Mouse (Mus musculus) kidney, adult 2 months (tissue): ENCODE measurements at regions not wholly inside any gene's neighbourhood (a gene's known extent, or its start where the extent isn't known, plus 50 kb on each side); places are given as distances from the start of the nearest gene placed in this dataset.

Experiments used
- DNase-seq: peaks from one replicate; pipeline ENCODE4 v3.0.0; 2021
- H3K27ac ChIP-seq: fragments of 200-500 bp; 2 replicates; pipeline ENCODE4 v1.5.1; 2012; ENCODE audit warnings: low read depth, low read length, control low read depth, inconsistent platforms; ENCODE audit not compliant: insufficient read depth
- H3K27me3 ChIP-seq: fragments of 200-500 bp; replicated peaks from 2 replicates; pipeline ENCODE4 v1.6.1; 2012; ENCODE audit warnings: mild to moderate bottlenecking, moderate library complexity, low read length, inconsistent platforms; ENCODE audit not compliant: control insufficient read depth, insufficient read depth
- H3K36me3 ChIP-seq: fragments of 200-500 bp; 2 replicates; pipeline ENCODE4 v1.6.1; 2012; ENCODE audit warnings: mild to moderate bottlenecking, moderate library complexity, low read length, inconsistent platforms; ENCODE audit not compliant: control insufficient read depth, insufficient read depth
- H3K4me1 ChIP-seq: fragments of 200-500 bp; 2 replicates; pipeline ENCODE4 v1.6.1; 2011; ENCODE audit warnings: low read length; ENCODE audit not compliant: control insufficient read depth, insufficient read depth
- H3K4me3 ChIP-seq: fragments of 200-500 bp; 2 replicates; pipeline ENCODE4 v1.5.1; 2011; ENCODE audit warnings: mild to moderate bottlenecking, low read depth, low read length, control low read depth; ENCODE audit not compliant: insufficient read depth
- CTCF ChIP-seq: fragments of 200-500 bp; conservative IDR thresholded peaks from 2 replicates; pipeline ENCODE4 v1.5.1; 2011; ENCODE audit warnings: low read depth, mild to moderate bottlenecking, control low read depth, low read length, moderate library complexity, mixed read lengths; ENCODE audit not compliant: insufficient read depth, insufficient read length
- POLR2A ChIP-seq: fragments of 200-500 bp; IDR thresholded peaks from one replicate; pipeline ENCODE4 v1.6.1; 2011; ENCODE audit warnings: low read depth, low read length, control low read depth
- whole genome bisulfite sequencing: fragments of 180-500 bp; shearing (Covaris S2); methylation state at CpG from one replicate; pipeline ENCODE4 v1.1.7; 2018; 5-methylcytosine and 5-hydroxymethylcytosine counted together

DNA sequence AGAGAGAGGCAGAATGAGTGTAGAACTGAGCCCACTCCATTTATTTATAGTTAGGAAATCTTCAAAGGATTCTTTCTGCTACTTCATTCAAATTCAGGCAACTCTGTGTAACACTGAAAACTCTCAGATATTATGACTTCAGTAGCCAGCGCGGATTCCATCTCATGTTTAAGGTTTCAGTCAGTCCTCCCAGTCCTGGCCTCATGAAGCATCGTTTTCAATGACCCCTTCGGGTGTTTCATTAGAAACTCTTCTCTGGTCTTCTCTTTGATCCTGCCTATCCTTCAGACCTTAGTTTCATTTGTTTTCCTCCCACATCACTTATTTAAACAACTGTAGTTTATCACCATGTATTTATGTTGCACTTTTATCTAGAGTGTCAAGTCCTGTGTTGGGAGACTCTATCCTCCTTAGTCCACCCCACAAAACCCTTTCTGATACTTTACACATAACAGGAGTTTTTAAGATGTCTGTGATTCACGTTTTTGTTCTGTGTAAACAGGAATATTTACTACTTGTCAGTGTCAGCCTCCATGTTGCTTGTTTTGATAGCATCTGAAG, 447.7 kb upstream of the Jag1 start:
- no peaks in the 10 kb centered on the region for H3K27me3 ChIP-seq
- DNase-seq = no peak
- no peaks in the 10 kb centered on the region for H3K4me1 ChIP-seq
- no peak overlapping the region for H3K27ac ChIP-seq
- WGBS = 50% methylated on average over 5 of the region's 5 CpGs
- TF ChIP-seq CTCF = no peak
- H3K36me3 ChIP-seq = no peaks in the 10 kb centered on the region
- no peak overlapping the region for H3K4me3 ChIP-seq

GRCm38 (mm10) chr2:137560366-137560765, 443.9 kb upstream of the Jag1 start:
- Histone ChIP-seq H3K4me3 (no peak overlapping the region), H3K27me3 (no peaks in the 10 kb centered on the region), H3K27ac (no peak overlapping the region), H3K36me3 (no peaks in the 10 kb centered on the region), H3K4me1 (no peaks in the 10 kb centered on the region)
- no peak for TF ChIP-seq CTCF
- no peak for TF ChIP-seq POLR2A
- DNase-seq = no peak
- 74% methylated on average over 4 of the region's 4 CpGs for WGBS

DNA sequence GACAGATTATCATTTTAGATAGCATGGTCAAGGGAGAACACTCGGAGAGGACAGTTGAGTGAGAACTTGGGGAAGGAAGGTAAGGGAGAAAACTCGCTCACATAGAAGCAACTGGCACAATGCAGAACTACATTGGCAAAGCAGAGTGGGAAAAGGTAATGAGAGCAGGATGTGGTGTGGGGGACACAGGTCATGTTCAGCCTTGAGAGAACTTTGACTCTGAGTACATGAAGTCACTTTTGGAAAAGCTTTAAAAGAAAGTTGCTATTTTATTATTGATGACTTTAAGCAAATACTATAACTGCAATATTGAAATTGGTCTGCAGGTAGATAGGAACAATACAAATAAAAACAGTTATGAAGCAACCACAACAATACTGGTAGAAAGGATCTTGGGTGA, 437.4 kb upstream of the Jag1 start:
- DNase-seq = no peak
- no peaks in the 10 kb centered on the region for H3K27me3 ChIP-seq
- WGBS = 87% methylated on average over 2 of the region's 2 CpGs
- TF ChIP-seq POLR2A (no peak), CTCF (no peak)
- no peak overlapping the region for H3K27ac ChIP-seq
- H3K36me3 ChIP-seq = no peaks in the 10 kb centered on the region
- H3K4me1 ChIP-seq = no peaks in the 10 kb centered on the region
- no peak overlapping the region for H3K4me3 ChIP-seq

DNA sequence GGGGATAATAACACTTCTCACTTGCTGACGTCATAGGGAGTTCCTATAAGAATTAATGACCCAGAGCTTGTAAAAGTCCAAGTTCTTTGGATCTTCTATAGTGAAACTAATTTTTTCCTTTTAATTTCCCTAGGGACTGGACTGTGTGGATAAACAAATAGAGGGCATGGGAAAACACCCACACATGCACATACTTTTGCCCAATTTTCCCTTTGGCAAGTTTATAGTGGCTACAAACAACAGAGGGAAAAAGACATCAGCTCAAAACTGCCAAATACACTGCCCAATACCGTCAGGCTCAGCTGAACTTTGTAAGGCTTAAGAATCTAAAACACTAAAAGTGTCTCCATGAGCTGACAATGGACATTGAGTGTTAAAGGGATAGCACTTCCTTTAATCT, 420.1 kb upstream of the Jag1 start:
- WGBS = 32% methylated on average over 2 of the region's 2 CpGs
- H3K27me3 ChIP-seq = no peaks in the 10 kb centered on the region
- no peaks in the 10 kb centered on the region for H3K36me3 ChIP-seq
- TF ChIP-seq POLR2A (no peak), CTCF (no peak)
- no peaks in the 10 kb centered on the region for H3K4me1 ChIP-seq
- H3K4me3 ChIP-seq = no peak overlapping the region
- no peak for DNase-seq
- no peak overlapping the region for H3K27ac ChIP-seq

DNA sequence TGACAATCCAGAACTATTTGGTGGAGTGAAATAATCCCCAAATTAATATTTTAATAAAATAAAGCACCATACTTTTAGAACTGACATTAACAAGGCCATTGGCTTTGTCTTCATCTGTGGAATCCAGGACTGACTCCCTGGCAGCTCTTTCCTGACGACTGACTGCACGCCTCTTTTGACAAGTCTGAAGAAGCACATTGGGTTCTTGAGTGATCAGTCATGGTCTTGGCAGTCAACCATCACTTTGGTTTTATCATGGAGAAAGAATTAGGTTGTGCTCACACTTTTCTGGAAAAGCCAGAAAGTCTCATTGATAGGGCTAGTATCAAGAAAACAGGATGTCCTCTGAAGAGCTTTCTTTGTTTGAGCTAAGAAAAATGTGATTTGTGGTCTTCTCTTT, 399.8 kb upstream of the Jag1 start:
- DNase-seq = no peak
- WGBS = 89% methylated on average over 2 of the region's 2 CpGs
- TF ChIP-seq CTCF (no peak), POLR2A (no peak)

DNA sequence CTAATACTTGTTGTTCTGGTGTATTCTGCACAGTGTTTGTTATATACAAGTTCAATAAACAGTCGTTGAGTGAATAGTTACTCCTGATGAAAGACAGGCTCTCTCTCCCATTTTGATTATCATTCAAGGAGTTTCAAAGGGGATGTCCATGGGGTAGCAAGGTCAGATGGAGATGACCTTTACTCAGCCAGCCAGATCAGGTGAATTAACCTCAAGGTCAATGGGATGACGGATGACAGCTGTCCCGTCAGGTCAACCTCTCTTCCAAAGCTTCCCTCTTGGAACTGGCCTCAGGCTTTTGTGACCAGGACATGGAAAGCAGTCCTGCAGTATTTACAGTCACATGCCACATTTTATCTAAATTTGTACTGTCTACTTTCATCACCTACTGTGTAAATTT, 398.6 kb upstream of the Jag1 start:
- H3K27ac ChIP-seq = no peak overlapping the region
- no peaks in the 10 kb centered on the region for H3K27me3 ChIP-seq
- H3K4me3 ChIP-seq = no peak overlapping the region
- no peaks in the 10 kb centered on the region for H3K36me3 ChIP-seq
- no peaks in the 10 kb centered on the region for H3K4me1 ChIP-seq
- TF ChIP-seq CTCF (no peak), POLR2A (no peak)
- no peak for DNase-seq
- WGBS = 72% methylated on average over 3 of the region's 3 CpGs

More for the DNA sequence above, 399.8 kb upstream of the Jag1 start:
- no peak overlapping the region for H3K27ac ChIP-seq
- H3K36me3 ChIP-seq = no peaks in the 10 kb centered on the region
- no peaks in the 10 kb centered on the region for H3K4me1 ChIP-seq
- H3K27me3 ChIP-seq = no peaks in the 10 kb centered on the region
- no peak overlapping the region for H3K4me3 ChIP-seq

DNA sequence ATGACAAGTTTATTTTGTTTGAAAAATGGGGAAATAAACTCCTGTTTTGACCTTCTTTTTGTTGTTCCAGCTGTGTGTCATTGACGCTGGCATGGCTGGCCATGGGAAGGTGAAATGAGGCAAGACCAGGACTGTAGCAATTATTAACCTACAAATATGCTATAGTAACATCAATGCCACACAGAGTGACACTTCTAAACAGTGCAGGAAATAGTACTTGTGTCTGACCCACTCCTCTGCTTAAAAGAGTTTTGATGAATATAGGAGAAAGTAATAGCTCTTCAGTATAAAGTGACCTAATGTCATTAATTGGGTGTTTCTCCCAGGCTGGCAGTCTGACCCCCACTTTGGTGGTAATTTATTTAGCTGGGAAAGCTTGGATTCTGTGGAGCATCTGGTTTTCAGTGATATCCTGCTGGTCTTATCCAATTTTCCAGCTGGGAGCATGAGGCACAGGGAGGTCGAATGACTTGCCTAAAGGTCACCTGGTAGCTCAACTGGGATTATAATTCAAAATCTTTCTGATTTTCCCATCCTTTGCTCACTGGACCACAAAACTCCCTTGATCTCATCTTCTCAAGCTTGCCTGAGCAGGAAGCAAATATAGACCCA, 397.6 kb upstream of the Jag1 start:
- no peak overlapping the region for H3K4me3 ChIP-seq
- no peaks in the 10 kb centered on the region for H3K36me3 ChIP-seq
- H3K27ac ChIP-seq = no peak overlapping the region; the same call in 1 of the 2 replicates
- TF ChIP-seq CTCF = no peak
- TF ChIP-seq POLR2A = no peak
- no peaks in the 10 kb centered on the region for H3K27me3 ChIP-seq
- WGBS = 35% methylated on average over 2 of the region's 2 CpGs
- no peaks in the 10 kb centered on the region for H3K4me1 ChIP-seq
- no peak for DNase-seq
